Mouse (Mus musculus): ENCODE results near the gene Bicd1. TPM values are rescaled to one million over a fixed set of nuclear protein-coding genes. Genes with fewer than 3 reads are reported as not detected.
A peak's percentile ranks its signal among the peaks of the same experiment; 100 is the strongest.
"Not testable (repeated sequence)": the region's sequence is repeated elsewhere in the genome, so short reads cannot be mapped to it uniquely, and the experiment has no call there.

Gene Bicd1
- total RNA-seq (2021): 10 to 100 TPM; 54.9 to 56.7 TPM

GRCm38 (mm10) chr6:149408833-149409332 is at the start of gene Bicd1:
Bicd1 (plus strand) TSS chr6:149408886.
- DNase-seq (ENCODE audit: extremely low spot score in 1 of 2, low spot score in 2 of 2): peak; percentile 86 to 90
- intact Hi-C loops (cut with DNase I): no loop called here

- DNase-seq (ENCODE audit: extremely low spot score in 1 of 2, low spot score in 2 of 2); intact Hi-C loops (cut with DNase I): not testable (repeated sequence)
Observed at GRCm38 (mm10) chr6:149362533-149362932, 46.2 kb upstream of the Bicd1 start.

GRCm38 (mm10) chr6:149365975-149366374 is 42.7 kb upstream of the Bicd1 start:
- intact Hi-C loops (cut with DNase I); DNase-seq (ENCODE audit: extremely low spot score in 1 of 2, low spot score in 2 of 2): not testable (repeated sequence)

DNA sequence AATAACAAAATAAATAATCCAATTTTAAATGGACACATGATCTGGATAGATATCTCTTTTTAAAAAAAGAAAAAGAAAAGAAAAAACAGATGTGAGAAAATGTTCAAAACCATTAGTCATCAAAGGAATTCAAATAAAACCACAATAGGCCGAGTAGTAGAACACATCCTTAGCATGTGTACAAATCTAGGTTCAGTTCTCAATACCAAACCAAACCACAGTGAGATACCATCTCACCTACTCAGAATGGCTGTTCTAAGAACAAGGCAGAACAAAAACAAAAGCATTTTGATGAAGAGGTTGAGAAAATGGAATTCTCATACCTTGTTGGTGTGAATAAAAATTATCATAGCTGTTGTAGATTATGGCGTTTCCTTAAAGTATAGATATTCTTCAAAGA is 42.3 kb upstream of the Bicd1 start:
- intact Hi-C loops (cut with DNase I): no loop called here
- DNase-seq (ENCODE audit: extremely low spot score in 1 of 2, low spot score in 2 of 2): no peak

- DNase-seq (ENCODE audit: extremely low spot score in 1 of 2, low spot score in 2 of 2): peak; percentile 11 to 68
- intact Hi-C loops (cut with DNase I): loop anchor here (5.0 kb wide), 1 partner anchor 248 kb away; no protein-coding TSS in a partner anchor
Observed at GRCm38 (mm10) chr6:149374986-149375457, 33.7 kb upstream of the Bicd1 start.

- intact Hi-C loops (cut with DNase I): no loop called here
- DNase-seq (ENCODE audit: extremely low spot score in 1 of 2, low spot score in 2 of 2): no peak
Observed at GRCm38 (mm10) chr6:149383531-149383930, 25.2 kb upstream of the Bicd1 start.

DNA sequence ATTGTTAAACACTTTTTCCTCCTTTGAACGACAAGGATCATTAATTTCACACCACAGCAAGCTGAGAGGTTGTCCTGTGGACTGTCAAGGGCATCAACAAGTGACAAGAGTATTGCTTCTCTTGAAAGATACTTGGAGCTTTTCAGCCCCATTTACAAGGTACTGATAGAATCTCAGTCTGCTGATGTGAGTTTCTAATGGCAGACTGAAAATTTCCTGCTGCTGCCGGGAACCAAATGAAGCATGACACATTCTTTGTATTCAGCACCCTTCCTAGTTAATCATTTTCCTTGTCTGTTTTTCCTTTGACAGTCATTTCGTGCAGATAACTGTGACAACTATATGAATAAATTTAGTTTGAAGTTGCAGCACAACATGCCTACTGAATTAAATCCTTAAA is 22.3 kb upstream of the Bicd1 start:
- intact Hi-C loops (cut with DNase I): no loop called here
- DNase-seq (ENCODE audit: extremely low spot score in 1 of 2, low spot score in 2 of 2): no peak

- intact Hi-C loops (cut with DNase I); DNase-seq (ENCODE audit: extremely low spot score in 1 of 2, low spot score in 2 of 2): not testable (repeated sequence)
Observed at GRCm38 (mm10) chr6:149389626-149390025, 19.1 kb upstream of the Bicd1 start.

DNA sequence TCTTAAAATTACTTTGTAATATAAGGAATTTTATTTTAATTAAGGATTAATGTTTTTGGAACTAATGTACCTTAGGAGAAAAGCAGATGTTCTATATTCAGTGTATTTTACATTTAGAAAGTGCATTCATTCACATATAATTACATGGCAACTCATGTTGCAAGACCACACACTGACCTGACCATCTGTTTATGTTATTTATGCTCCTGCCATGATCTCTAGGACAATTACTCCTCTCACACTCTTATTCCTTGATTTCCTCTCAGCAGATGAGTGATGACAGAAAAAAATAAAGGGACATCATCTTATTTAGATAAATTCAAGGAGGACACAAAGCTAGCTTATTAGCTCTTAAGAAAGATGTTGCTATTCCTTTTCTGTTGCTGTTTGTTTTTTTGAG is 9.3 kb upstream of the Bicd1 start:
- intact Hi-C loops (cut with DNase I): no loop called here

DNA sequence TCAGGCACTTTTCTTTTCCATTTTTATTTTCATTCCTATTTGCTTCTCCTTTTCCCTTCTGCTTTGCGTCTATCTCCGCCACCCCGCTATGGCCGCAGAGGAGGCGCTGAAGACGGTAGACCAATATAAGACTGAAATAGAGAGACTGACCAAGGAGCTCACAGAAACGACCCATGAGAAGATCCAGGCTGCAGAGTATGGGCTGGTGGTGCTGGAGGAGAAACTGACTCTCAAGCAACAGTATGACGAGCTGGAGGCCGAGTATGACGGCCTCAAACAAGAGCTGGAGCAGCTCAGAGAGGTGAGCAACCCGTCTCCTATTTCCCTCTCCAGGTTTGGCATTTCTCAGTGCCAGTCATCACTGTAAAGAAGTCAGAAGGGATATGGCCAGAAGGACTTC is 655 bp downstream of the Bicd1 start:
- intact Hi-C loops (cut with DNase I): no loop called here
- DNase-seq (ENCODE audit: extremely low spot score in 1 of 2, low spot score in 2 of 2): peak; percentile 13 to 17

More for the DNA sequence above, 9.3 kb upstream of the Bicd1 start:
- no peak for DNase-seq (ENCODE audit: extremely low spot score in 1 of 2, low spot score in 2 of 2)

DNA sequence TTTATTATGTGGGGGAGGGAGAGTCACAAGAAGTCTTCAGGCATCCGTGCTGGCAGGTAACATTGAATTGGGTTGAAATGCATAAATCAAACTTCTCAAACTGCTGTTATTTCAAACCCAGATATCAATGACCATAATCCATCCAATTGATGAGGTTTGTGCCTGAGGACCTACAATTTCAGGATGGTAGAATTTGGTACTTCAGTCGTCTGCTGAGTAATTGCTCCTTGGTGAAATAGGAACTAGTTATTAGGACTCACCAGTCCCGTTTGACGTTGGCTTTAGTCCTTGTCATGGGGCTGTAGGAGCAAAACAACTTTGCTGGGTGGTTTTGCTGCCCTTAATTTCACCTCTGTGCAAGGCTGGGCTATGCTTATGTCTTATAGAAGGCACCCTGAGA is 1.2 kb downstream of the Bicd1 start:
- no peak for DNase-seq (ENCODE audit: extremely low spot score in 1 of 2, low spot score in 2 of 2)

DNA sequence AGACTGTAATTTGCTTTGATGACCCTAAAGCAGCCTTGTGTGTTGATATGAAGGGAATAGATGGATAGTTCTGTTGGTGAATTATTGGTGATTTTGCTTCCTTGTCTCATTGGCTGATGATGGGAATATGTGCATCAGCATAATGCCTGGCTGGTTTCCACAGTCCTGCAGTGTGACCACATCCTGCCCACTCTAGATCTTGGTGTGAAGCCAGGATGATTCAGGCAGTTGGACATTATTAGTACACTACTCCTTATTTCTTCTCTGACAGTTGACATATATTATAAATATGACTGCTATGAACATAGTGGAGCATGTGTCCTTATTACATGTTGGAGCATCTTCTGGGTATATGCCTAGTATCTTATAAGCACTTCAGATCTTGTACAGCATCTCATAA is 4.6 kb downstream of the Bicd1 start:
- intact Hi-C loops (cut with DNase I): no loop called here
- DNase-seq (ENCODE audit: extremely low spot score in 1 of 2, low spot score in 2 of 2): no peak

More for the DNA sequence above, 1.2 kb downstream of the Bicd1 start:
- intact Hi-C loops (cut with DNase I): no loop called here

- intact Hi-C loops (cut with DNase I): no loop called here
- DNase-seq (ENCODE audit: extremely low spot score in 1 of 2, low spot score in 2 of 2): no peak
Observed at GRCm38 (mm10) chr6:149424748-149425147, 16.1 kb downstream of the Bicd1 start.

DNA sequence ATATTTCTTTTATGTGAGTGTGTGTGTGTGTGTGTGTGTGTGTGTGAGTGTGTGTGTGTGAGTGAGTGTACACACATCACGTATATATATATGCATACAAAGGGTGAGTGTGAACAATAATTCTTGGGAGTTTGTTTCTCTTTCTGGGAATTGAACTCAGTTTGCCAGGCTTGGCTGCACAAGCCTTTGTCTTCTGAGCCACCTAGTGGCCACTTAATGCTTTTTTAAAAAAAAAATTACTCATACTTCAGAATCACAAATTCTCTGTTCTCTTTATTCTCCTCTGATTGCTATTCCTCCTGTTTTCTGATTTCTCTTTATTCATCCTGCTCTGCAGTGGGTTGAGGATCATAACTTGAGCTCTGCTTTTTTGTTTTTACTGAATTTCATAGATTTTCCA is 30.5 kb downstream of the Bicd1 start:
- intact Hi-C loops (cut with DNase I): no loop called here
- no peak for DNase-seq (ENCODE audit: extremely low spot score in 1 of 2, low spot score in 2 of 2)

GRCm38 (mm10) chr6:149442884-149443283 is 34.2 kb downstream of the Bicd1 start:
- intact Hi-C loops (cut with DNase I): no loop called here
- DNase-seq (ENCODE audit: extremely low spot score in 1 of 2, low spot score in 2 of 2): no peak

DNA sequence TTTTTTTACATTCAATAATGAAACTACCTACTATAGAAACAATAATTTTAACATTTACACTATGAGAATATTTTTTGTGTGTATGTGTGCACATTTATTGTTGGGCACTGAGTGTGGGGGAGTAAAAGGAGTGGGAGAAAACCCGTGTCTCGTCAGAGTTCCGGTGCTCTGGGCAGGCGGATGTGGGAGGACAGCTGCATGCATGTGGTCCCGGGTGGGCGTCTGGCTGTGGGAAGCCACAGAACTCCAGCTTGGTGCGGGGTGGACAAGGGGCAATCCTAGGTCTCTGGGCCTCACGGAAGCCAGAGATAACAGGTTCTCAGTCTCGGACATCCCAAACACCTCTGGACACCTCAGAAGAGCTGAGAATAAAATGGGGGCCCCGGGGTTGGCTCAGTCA is 37.2 kb downstream of the Bicd1 start:
- intact Hi-C loops (cut with DNase I): no loop called here
- DNase-seq (ENCODE audit: extremely low spot score in 1 of 2, low spot score in 2 of 2): peak in 1 of 2 experiments; percentile 17

DNA sequence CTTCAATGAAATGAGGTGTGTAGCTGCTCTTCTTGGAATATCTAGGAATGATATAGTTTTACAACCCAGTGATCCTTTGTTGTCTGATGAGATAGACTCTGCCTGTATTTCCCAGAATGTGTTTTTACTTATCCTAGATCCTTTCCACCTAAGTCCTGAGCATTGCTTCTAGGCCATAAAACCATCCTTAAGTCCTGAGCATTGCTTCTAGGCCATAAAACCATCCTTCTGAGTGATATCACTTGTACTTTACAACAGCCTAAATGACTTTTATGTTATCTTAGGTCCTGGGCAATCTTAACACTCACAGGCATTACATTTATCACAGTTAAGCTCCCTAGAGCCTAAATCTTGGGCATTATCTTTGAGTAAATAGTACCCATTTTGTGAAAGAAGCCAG is 48.6 kb downstream of the Bicd1 start:
- intact Hi-C loops (cut with DNase I): no loop called here
- no peak for DNase-seq (ENCODE audit: extremely low spot score in 1 of 2, low spot score in 2 of 2)

DNA sequence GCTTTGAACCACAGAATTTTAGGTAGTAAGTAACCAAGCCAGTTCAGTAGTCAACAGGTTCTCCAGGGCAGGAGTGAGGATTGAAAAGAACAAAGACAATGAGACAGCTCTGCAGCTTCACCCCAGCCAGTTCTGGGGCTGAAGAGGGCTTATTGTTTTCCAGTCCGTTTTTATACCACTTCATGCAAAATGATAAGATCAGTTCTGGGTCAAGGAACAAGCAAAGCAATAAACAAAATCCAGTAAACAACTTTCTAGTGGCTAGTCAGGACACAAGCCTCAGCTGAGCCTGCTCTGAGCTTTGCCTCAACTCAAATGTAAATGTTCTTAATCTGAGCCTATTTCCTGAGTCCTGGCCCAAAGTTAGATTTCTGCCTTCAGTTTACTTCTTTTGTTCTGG is 52.3 kb downstream of the Bicd1 start:
- DNase-seq (ENCODE audit: extremely low spot score in 1 of 2, low spot score in 2 of 2): no peak
- intact Hi-C loops (cut with DNase I): no loop called here

DNA sequence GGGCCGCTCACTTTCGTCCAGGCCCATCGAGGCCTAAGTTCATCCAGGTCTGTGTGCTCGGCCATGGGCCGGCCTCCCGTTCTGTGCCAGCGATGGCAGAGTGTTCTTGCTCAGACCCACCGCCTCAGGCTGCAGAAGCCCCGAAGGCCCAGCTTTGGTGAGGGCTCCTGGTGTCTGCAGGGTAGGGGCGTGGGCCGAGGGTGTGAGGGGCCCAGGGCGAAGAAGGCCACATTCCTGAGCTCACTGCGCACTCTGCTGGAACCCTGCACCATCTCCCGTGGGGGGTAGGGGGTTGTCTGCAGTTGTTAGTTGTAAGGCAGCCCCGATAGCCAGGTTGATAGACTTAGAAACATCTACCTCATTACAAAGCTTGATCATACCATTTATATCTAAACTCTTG is 62.8 kb downstream of the Bicd1 start:
- DNase-seq (ENCODE audit: extremely low spot score in 1 of 2, low spot score in 2 of 2): peak in 1 of 2 experiments; percentile 19
- intact Hi-C loops (cut with DNase I): no loop called here

- DNase-seq (ENCODE audit: extremely low spot score in 1 of 2, low spot score in 2 of 2); intact Hi-C loops (cut with DNase I): not testable (repeated sequence)
Observed at GRCm38 (mm10) chr6:149472441-149472840, 63.8 kb downstream of the Bicd1 start.

- DNase-seq (ENCODE audit: extremely low spot score in 1 of 2, low spot score in 2 of 2); intact Hi-C loops (cut with DNase I): not testable (repeated sequence)
Observed at GRCm38 (mm10) chr6:149481868-149482267, 73.2 kb downstream of the Bicd1 start.
